Mouse (Mus musculus): ENCODE data around the gene Ncapd3.

Ncapd3 gene

GRCm38 (mm10) chr9:27043892-27044291 lies 13.9 kb downstream of the Ncapd3 start:
- no peak for DNase-seq (ENCODE audit: low read depth in 1 of 2, low spot score in 2 of 2)

- no peak for DNase-seq (ENCODE audit: low read depth in 1 of 2, low spot score in 2 of 2)
Observed at GRCm38 (mm10) chr9:27049492-27049891, 19.5 kb downstream of the Ncapd3 start.

GRCm38 (mm10) chr9:27058341-27058740 lies 28.4 kb downstream of the Ncapd3 start:
- no peak for DNase-seq (ENCODE audit: low read depth in 1 of 2, low spot score in 2 of 2)

- DNase-seq (ENCODE audit: low read depth in 1 of 2, low spot score in 2 of 2), result no peak
Observed at GRCm38 (mm10) chr9:27070895-27071294, 40.9 kb downstream of the Ncapd3 start.

DNA sequence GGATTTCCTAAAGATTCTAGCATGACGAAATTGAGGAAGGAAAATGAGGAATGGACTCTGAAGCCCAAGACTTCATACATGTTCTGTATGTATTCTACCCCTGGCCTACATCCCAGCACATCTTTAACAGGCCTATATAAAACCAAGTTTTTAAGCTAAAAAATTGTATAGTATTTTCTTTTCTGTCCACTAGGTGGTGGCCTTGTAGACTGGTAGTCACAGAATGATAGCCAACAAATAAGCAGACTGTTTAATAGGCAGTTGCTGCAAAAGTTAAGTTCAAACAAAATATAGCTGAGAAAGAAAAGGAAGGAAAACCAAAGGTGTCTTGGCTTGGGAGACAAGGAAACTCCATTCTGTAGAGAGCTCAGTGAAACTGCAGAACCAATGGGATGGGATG lies 44.7 kb downstream of the Ncapd3 start:
- DNase-seq (ENCODE audit: low read depth in 1 of 2, low spot score in 2 of 2), result no peak

GRCm38 (mm10) chr9:27075812-27076211 lies 45.8 kb downstream of the Ncapd3 start:
- no peak for DNase-seq (ENCODE audit: low read depth in 1 of 2, low spot score in 2 of 2)

DNA sequence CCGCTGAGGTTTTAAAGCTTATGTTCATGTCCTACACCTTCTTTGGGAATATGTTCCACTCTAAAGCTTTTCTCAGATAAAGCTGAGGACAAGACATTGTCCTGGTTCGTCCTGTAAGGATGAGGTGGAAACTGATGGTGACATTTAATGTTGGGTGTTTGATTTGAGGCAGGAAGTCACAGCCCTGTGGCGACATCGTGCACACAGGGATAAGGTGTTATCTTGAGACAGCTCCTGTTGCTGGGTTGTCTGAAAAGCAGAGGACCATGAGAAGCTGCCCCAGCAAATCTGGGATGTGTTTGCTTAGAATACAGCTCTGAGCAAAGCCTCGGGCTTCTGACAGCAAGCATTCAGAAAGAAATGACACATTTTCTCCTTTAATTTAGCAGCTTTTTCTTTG lies 56.3 kb downstream of the Ncapd3 start:
- no peak for DNase-seq (ENCODE audit: low read depth in 1 of 2, low spot score in 2 of 2)

GRCm38 (mm10) chr9:27087402-27087801 lies 57.4 kb downstream of the Ncapd3 start:
- no peak for DNase-seq (ENCODE audit: low read depth in 1 of 2, low spot score in 2 of 2)

GRCm38 (mm10) chr9:27090134-27090533 lies 60.2 kb downstream of the Ncapd3 start:
- DNase-seq (ENCODE audit: low read depth in 1 of 2, low spot score in 2 of 2), result no peak

DNA sequence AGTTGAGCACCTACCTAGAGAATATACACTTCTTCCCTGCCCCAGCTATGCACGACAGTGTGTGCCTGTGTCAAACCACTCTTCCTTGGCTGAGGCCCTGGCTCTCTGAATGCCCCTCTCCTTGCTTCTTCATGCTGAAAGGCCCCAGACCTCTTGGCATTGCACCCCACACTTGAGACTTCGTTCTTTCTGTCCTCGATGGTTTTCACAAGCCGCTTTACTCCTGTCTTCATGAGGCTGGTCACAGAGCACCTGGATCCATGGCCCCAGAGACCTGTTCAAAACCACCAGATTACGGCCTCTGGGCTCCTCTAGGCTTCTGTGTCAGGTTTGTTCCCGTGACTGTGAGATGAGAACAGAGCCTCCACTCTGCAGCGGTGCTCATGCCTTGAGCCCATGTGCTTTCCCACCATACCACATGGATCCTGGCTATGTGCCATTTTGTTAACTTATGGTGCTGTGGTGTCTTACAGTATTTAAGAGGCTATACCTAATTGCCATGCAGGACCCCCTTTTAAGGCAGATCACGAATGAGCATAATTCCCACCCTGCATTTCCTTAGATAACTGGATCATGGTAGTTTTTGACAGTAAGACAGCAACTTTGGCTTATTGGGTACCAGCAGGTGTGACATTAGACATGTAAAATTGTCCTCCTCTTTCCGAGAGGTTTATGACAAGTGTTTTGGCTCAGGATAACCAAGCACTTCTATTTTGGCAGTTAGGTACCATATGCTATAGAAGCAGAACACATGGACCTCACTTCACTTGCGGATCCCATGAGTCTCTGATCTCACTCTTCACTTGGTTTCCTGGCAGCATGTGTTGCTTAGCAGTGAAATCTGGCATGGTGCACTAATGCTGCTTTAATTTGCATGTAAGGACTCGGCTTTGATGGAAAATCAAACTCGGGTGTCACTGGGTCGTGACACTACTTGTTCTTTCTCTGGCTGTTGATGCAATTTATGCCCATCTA lies 61.1 kb downstream of the Ncapd3 start:
- DNase-seq (ENCODE audit: low read depth in 1 of 2, low spot score in 2 of 2), result no peak

- DNase-seq (ENCODE audit: low read depth in 1 of 2, low spot score in 2 of 2), result no peak
Observed at GRCm38 (mm10) chr9:27092916-27093315, 62.9 kb downstream of the Ncapd3 start.

DNA sequence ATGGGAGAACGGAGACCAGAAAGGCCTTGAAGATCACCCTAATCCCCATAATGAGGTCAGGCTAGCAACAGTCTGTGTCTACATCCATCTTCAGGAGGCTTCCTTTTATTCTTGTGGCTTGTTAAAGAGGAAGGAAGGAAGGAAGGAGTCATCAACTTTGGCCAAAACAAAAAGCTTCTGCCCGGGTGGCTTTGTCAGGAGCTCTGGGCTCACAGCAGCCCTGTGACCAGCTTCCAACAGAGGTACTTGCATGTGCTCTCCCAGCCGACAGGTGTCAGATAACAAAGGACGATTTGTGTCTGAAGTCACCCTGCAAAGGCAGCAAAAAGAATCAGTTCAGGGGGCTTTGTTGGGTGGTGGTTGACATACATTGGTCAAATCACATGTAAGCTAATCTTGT lies 68.1 kb downstream of the Ncapd3 start:
- no peak for DNase-seq (ENCODE audit: low read depth in 1 of 2, low spot score in 2 of 2)

DNA sequence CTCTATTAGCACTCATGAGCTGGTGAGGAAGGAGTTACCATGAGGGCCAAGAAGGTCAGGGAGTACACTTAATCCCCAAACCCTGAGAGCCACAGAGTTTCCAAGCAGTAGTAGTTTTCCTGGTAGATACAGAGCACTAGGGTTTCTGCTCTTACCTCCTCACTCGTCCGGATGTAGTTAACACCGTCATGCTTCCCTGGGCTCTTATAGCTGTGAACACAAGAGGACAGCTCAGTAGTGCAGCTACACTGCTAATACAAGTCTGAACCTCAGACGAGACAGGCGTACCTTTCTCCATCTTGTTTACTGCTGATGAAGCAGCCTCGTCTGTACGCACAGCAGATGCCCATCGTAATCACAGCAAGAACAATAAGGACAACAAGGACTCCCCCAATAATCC lies 68.6 kb downstream of the Ncapd3 start:
- DNase-seq (ENCODE audit: low read depth in 1 of 2, low spot score in 2 of 2), result no peak

GRCm38 (mm10) chr9:27099474-27099873 lies 69.5 kb downstream of the Ncapd3 start:
- DNase-seq (ENCODE audit: low read depth in 1 of 2, low spot score in 2 of 2), result no peak

GRCm38 (mm10) chr9:27101466-27101865 lies 71.5 kb downstream of the Ncapd3 start:
- DNase-seq (ENCODE audit: low read depth in 1 of 2, low spot score in 2 of 2), result no peak

- DNase-seq (ENCODE audit: low read depth in 1 of 2, low spot score in 2 of 2), result no peak
Observed at GRCm38 (mm10) chr9:27106081-27106480, 76.1 kb downstream of the Ncapd3 start.

- no peak for DNase-seq (ENCODE audit: low read depth in 1 of 2, low spot score in 2 of 2)
Observed at GRCm38 (mm10) chr9:27108451-27108850, 78.5 kb downstream of the Ncapd3 start.

- DNase-seq (ENCODE audit: low read depth in 1 of 2, low spot score in 2 of 2), result no peak
Observed at GRCm38 (mm10) chr9:27109533-27110514, 79.8 kb downstream of the Ncapd3 start.

DNA sequence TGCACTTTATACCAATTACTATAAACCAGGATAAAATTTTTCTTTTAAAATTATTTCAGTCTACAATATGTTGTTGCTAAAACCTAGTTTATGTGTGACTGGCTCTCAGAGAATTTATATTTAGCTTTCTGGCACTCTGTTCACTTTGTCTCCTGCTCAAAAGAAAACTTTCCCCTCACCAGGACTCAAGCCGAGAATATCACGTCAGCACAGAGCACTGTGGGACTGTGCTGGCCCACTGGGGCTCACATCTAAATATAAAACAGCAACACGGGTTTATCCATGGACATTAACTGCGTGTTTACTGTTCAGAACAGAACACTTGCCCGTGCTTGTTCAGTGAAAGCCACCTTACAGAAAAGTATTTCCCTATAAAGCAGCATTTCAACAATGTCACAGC lies 80.7 kb downstream of the Ncapd3 start:
- no peak for DNase-seq (ENCODE audit: low read depth in 1 of 2, low spot score in 2 of 2)

DNA sequence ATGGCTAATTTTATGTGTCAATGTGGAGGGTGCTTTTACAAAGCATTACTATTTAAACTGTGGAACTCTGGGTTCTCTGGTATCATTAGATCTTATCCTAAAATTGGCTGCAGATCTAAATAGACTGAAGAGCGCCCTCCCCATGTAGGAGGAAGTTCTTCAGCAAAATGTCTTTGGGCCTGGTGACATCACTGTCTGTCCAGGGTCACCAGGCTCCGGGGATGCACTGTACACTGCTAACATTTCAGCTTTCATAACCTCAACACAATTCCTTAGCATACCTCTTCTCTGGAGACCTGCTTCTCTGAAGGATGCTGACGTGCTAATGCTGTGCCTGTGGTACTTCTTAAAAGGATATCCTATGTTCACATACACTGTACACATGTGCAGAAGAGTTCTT lies 81.8 kb downstream of the Ncapd3 start:
- DNase-seq (ENCODE audit: low read depth in 1 of 2, low spot score in 2 of 2), result no peak

GRCm38 (mm10) chr9:27121254-27121653 lies 91.3 kb downstream of the Ncapd3 start:
- no peak for DNase-seq (ENCODE audit: low read depth in 1 of 2, low spot score in 2 of 2)

- DNase-seq (ENCODE audit: low read depth in 1 of 2, low spot score in 2 of 2), result no peak
Observed at GRCm38 (mm10) chr9:27122076-27122475, 92.1 kb downstream of the Ncapd3 start.

All from monocyte, adult 2 months (primary cell).